Mouse (Mus musculus) kidney, embryonic 14.5 days (tissue): ENCODE results near the gene Tnrc6c. TPM values are rescaled to one million over a fixed set of nuclear protein-coding genes. Genes with fewer than 3 reads are reported as not detected.

Source experiments
- ATAC-seq: fragments of 200-750 bp; cut with Nextera tagmentation; 2 replicates; pipeline ENCODE4 v1.8.0; 2017; ENCODE audit warnings: moderate number of reproducible peaks, mild to moderate bottlenecking, moderate TSS enrichment, moderate library complexity; ENCODE audit not compliant: low FRiP score, low TSS enrichment
- H3K27ac ChIP-seq: fragments of 300-500 bp; sonication (generic); 2 replicates; pipeline ENCODE4 v1.5.1; 2014; ENCODE audit warnings: low read depth, mild to moderate bottlenecking, low read length, moderate library complexity, mixed read lengths
- H3K27me3 ChIP-seq: fragments of 300-500 bp; sonication (generic); 2 replicates; pipeline ENCODE4 v1.6.1; 2014; ENCODE audit warnings: mild to moderate bottlenecking, low read length; ENCODE audit not compliant: control insufficient read depth, insufficient read depth
- H3K36me3 ChIP-seq: fragments of 300-500 bp; sonication (generic); 2 replicates; pipeline ENCODE4 v1.6.1; 2014; ENCODE audit warnings: low read length, mixed read lengths; ENCODE audit not compliant: control insufficient read depth, insufficient read depth
- H3K4me1 ChIP-seq: fragments of 300-500 bp; sonication (generic); 2 replicates; pipeline ENCODE4 v1.6.1; 2014; ENCODE audit warnings: low read length, mixed read lengths; ENCODE audit not compliant: control insufficient read depth, insufficient read depth
- H3K4me2 ChIP-seq: fragments of 300-500 bp; sonication (generic); replicated peaks from 2 replicates; pipeline ENCODE4 v1.6.1; 2014; ENCODE audit warnings: low read depth, mild to moderate bottlenecking, low read length
- H3K4me3 ChIP-seq: fragments of 300-500 bp; sonication (generic); 2 replicates; pipeline ENCODE4 v1.5.1; 2014; ENCODE audit warnings: mild to moderate bottlenecking, low read length
- H3K9ac ChIP-seq: fragments of 300-500 bp; sonication (generic); 2 replicates; pipeline ENCODE4 v1.6.1; 2014; ENCODE audit warnings: low read depth, mild to moderate bottlenecking, low read length, moderate library complexity
- H3K9me3 ChIP-seq: fragments of 300-500 bp; sonication (generic); 2 replicates; pipeline ENCODE4 v1.6.1; 2016; ENCODE audit warnings: low read length; ENCODE audit not compliant: control insufficient read depth
- WGBS: fragments of 180-500 bp; shearing (Covaris S2); extraction: QIAGEN DNeasy Blood & Tissue Kit; methylation state at CpG from one replicate; pipeline ENCODE4 v1.1.7; 2014; 5-methylcytosine and 5-hydroxymethylcytosine counted together
- polyA plus RNA-seq: library from polyadenylated mRNA; unstranded; fragments of >200 nt; fragmentation: Nextera tagmentation; extraction: Ambion mirVana; gene quantifications from 2 replicates; pipeline ENCODE4 v1.2.1, GENCODE M21; 2014

The Tnrc6c gene
- polyA plus RNA-seq, 1 experiment from 2014 or later, result 13.2 TPM

DNA sequence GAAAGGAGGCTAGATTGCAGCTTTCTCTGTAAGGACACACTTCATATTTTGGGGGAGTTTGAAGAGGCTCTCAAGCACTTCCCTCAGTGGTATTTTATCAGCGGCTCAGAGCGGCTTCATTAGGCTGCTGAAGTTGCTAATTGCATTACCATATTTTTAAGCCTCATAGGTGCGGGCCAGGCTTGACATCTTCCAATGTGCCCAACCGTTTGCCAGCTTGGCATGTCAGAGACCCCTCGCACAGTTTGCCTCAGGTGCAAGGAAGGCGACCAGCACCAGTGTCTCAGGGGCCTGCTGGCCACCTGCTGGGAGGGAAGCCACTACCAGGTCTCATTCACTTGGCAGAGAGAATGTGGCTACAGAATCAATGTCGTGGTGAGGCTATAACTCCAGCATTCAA lies 41.2 kb upstream of the Tnrc6c start:
- H3K4me2 ChIP-seq, result no peak overlapping the region
- 62% methylated on average over 7 of the region's 7 CpGs for WGBS
- H3K27me3 ChIP-seq, result peaks cover 28% of the 10 kb centered on the region
- H3K4me1 ChIP-seq, result peaks cover 15% of the 10 kb centered on the region; the same call in 1 of the 2 replicates
- H3K9ac ChIP-seq, result no peak overlapping the region
- no peak for ATAC-seq
- no peaks in the 10 kb centered on the region for H3K9me3 ChIP-seq
- H3K27ac ChIP-seq, result no peak overlapping the region
- no peaks in the 10 kb centered on the region for H3K36me3 ChIP-seq
- H3K4me3 ChIP-seq, result no peak overlapping the region

DNA sequence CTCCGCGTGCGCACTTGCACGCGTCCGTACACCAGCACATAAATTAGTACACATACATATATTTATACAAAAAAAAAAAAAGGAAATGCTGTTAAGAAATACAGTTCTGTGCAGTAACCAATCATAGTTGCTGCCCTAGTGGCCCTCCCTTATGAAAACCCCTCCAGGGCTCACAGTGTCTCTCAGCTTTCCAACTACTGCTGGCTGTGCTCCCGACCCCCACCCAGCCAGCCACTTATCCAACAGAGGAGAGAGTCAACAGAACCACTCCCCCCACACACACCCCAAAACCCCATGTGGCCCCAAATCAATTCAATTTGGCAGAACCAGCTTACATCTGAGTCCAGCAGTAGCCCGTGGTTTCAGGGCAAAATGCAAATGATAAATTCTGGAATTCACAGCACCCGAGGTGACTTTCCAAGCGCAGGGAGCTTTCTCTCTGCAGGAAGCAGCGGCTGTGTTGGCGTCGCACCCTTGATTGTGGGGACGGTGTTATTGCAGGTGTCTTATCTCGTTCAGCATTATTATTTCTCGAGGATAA lies 36.7 kb upstream of the Tnrc6c start:
- peak overlapping the region; percentile 9; the same call in 1 of the 2 replicates for H3K27ac ChIP-seq

DNA sequence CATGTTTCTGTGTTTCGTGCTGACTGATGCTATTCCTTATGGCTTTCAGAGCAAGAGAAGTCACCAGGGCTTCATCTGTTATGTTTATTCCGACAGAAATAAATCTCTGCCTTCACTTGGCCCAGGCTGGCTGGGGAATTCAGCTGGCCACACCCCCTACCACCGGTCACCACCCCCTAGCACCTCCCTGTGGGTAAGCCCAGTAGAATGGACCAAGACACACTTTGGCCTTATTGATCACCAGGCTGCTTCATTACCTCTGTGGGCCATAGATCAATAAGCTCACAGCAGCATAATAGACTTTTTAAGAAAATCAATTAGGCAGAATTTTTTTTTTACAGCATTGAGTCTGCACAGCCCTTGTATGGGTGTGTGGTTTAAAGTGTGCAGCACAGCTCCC lies 35.9 kb upstream of the Tnrc6c start:
- no peak overlapping the region for H3K27ac ChIP-seq
- H3K4me2 ChIP-seq, result no peak overlapping the region
- no peaks in the 10 kb centered on the region for H3K9me3 ChIP-seq
- H3K27me3 ChIP-seq, result peaks cover 25% of the 10 kb centered on the region
- 9% methylated on average over 3 of the region's 3 CpGs for WGBS
- no peaks in the 10 kb centered on the region for H3K36me3 ChIP-seq
- H3K4me3 ChIP-seq, result no peak overlapping the region
- H3K4me1 ChIP-seq, result peaks cover 18% of the 10 kb centered on the region; the same call in 1 of the 2 replicates
- no peak overlapping the region for H3K9ac ChIP-seq
- ATAC-seq, result peak; percentile 45; the same call in 1 of the 2 replicates

More for the DNA sequence above, 36.7 kb upstream of the Tnrc6c start:
- peak; percentile 48; the same call in 1 of the 2 replicates for ATAC-seq
- H3K27me3 ChIP-seq, result peaks cover 25% of the 10 kb centered on the region
- H3K9ac ChIP-seq, result no peak overlapping the region
- peaks cover 18% of the 10 kb centered on the region; the same call in 1 of the 2 replicates for H3K4me1 ChIP-seq
- 15% methylated on average over 16 of the region's 16 CpGs for WGBS
- no peaks in the 10 kb centered on the region for H3K36me3 ChIP-seq
- H3K9me3 ChIP-seq, result no peaks in the 10 kb centered on the region
- peak overlapping the region; percentile 31; the same call in 1 of the 2 replicates for H3K4me2 ChIP-seq
- H3K4me3 ChIP-seq, result no peak overlapping the region

DNA sequence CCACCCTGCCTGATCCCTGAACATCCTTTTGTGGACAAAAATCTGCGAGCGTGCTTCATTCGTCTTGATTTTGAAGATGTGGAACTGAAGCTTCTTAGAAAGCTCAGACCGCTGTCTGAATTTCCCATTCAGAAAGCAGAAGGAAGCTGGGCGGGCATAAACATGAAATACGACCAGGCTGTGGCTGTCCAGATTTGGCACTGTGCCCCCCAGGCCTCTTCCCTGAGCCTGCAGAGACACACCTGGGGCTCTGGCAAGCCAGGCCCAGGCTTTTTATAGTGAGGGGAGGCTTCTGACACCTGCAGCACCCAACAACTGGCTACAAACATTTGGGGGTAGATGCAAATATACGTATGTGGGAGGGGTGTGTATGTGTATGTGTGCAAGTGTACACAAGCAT lies 35.3 kb upstream of the Tnrc6c start:
- Histone ChIP-seq H3K4me1 (peaks cover 18% of the 10 kb centered on the region; the same call in 1 of the 2 replicates), H3K36me3 (no peaks in the 10 kb centered on the region), H3K27ac (no peak overlapping the region), H3K9ac (no peak overlapping the region), H3K27me3 (peaks cover 25% of the 10 kb centered on the region), H3K9me3 (no peaks in the 10 kb centered on the region), H3K4me3 (no peak overlapping the region), H3K4me2 (no peak overlapping the region)
- 48% methylated on average over 7 of the region's 7 CpGs for WGBS
- no peak for ATAC-seq

DNA sequence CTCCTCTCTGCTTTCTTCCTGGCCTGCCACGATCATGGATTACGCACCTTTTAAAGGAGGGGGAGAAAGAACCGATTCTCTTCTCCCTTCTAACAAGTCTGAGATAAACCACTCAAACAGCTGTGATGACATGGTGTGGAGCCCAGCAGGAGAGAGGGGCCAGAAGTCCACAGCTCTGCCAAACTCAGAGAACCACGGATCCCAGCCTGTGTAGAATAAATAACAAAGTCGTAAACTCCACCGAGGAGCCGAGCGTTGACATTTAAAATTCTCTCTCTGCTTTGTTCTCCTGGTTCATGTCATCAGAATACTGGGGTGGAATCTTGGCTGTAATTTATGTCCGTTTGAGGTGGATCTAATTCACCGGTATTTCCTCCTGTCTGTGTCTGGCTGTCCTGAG lies 34.5 kb upstream of the Tnrc6c start:
- 22% methylated on average over 10 of the region's 10 CpGs for WGBS
- H3K4me3 ChIP-seq, result no peak overlapping the region
- ATAC-seq, result no peak
- no peaks in the 10 kb centered on the region for H3K36me3 ChIP-seq
- H3K27me3 ChIP-seq, result peaks cover 25% of the 10 kb centered on the region
- H3K27ac ChIP-seq, result no peak overlapping the region
- H3K4me1 ChIP-seq, result peaks cover 18% of the 10 kb centered on the region; the same call in 1 of the 2 replicates
- no peak overlapping the region for H3K9ac ChIP-seq
- H3K9me3 ChIP-seq, result no peaks in the 10 kb centered on the region
- H3K4me2 ChIP-seq, result no peak overlapping the region

DNA sequence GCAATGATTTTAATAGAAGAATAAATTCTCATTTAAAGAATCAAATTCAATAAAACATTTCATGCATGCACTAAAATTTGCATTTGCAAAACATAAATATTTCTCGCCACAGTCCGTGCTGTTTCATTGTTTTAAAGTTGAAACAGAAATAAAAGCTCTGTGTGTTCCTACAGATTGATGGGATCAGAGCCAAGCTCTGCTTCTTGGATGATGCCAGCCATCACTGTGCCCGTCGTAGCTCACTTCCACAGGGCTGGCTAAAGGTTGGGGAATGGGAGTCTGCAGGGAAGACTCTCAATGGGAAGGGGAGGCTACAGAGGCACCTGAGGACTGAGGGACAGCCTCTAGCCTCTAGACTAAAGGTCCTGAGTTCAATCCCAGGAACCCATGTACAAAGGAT lies 28.9 kb upstream of the Tnrc6c start:
- ATAC-seq, result no peak
- H3K4me2 ChIP-seq, result no peak overlapping the region
- peaks cover 23% of the 10 kb centered on the region for H3K27me3 ChIP-seq
- no peak overlapping the region for H3K9ac ChIP-seq
- H3K4me1 ChIP-seq, result no peaks in the 10 kb centered on the region; the same call in 1 of the 2 replicates
- H3K36me3 ChIP-seq, result no peaks in the 10 kb centered on the region
- no peak overlapping the region for H3K27ac ChIP-seq
- no peak overlapping the region for H3K4me3 ChIP-seq
- no peaks in the 10 kb centered on the region for H3K9me3 ChIP-seq
- 85% methylated on average over 4 of the region's 4 CpGs for WGBS

DNA sequence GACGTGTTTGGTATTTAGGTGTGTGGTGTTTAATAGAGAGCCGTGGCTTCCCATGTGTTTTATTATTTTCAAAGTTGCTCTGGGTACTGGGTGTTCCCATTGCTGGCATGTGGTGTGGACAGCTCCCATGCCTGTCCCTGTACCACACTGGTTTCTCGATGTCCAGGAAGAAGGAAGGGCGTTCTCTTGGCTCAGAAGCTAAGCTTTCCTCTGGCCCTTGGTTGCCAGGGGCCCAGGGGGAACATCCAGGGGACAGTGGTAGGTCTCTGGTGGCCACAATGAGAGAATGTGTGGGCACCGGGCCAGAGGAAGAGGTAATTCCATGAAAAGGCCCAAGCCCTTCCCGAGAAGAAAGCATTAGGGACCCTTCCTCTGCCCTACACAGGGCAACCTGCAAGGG lies 27.5 kb upstream of the Tnrc6c start:
- ATAC-seq, result no peak
- no peak overlapping the region for H3K4me2 ChIP-seq
- peaks cover 23% of the 10 kb centered on the region for H3K27me3 ChIP-seq
- WGBS, result 61% methylated on average over 6 of the region's 6 CpGs
- no peaks in the 10 kb centered on the region for H3K9me3 ChIP-seq
- H3K36me3 ChIP-seq, result no peaks in the 10 kb centered on the region
- no peak overlapping the region for H3K9ac ChIP-seq
- no peak overlapping the region for H3K4me3 ChIP-seq
- H3K4me1 ChIP-seq, result no peaks in the 10 kb centered on the region
- H3K27ac ChIP-seq, result no peak overlapping the region

DNA sequence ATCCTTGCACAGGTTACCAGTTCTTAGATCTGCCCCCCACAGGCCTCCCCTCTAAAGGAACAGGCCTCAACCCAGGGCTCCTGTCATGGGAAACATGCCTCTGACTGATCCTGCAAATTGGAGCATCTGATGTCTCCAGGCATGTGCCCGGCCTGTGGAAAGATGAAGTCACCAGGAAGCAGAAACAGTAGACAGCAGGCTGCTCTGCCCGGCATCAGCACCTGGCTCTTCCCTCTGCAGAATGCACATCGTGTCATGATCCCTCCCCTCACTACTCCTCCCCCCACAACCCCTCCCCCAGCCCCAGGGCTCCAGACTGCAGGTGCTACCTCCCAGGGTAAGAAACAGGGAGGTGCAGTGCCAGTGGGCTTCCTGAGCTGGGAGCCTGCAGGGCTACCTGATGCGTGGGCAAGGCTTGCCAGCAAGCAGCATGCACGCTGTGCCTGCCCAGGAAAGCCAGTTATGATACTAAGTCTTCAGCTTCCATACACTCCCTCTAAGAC lies 27.0 kb upstream of the Tnrc6c start:
- Histone ChIP-seq H3K4me1 (no peaks in the 10 kb centered on the region), H3K36me3 (no peaks in the 10 kb centered on the region), H3K27me3 (peaks cover 23% of the 10 kb centered on the region), H3K4me2 (no peak overlapping the region), H3K9ac (no peak overlapping the region), H3K9me3 (no peaks in the 10 kb centered on the region), H3K27ac (no peak overlapping the region), H3K4me3 (no peak overlapping the region)
- 17% methylated on average over 5 of the region's 5 CpGs for WGBS
- ATAC-seq, result no peak

DNA sequence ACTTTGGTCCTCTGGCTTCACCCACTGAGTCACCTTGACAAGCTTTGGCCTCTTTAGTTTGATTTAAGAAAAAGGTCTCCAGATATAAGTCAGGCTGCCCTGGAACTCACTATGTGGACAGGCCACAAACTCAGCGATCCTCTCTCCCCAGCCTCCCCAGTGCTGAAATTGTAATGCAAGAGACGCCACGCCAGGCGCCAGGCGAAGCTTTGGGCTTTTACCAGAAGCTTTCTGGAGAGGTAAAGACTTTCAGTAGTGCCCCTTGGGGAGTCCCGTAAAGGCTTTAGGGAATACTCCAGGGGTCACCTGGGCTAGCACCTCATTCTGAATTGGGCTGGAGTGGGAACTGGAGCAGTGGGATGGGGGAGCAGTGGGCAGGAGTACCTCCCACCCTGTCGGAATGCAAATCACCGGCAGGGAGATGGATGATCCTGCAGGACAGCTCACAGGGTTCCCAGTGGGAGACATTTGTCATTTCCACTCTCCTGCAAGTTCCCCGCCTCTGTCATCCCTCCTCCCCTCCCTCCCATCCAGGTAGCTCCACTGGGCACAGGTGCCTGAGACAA lies 26.3 kb upstream of the Tnrc6c start:
- Histone ChIP-seq H3K9ac (no peak overlapping the region), H3K4me2 (no peak overlapping the region; the same call in 1 of the 2 replicates), H3K36me3 (no peaks in the 10 kb centered on the region), H3K4me1 (no peaks in the 10 kb centered on the region), H3K4me3 (no peak overlapping the region), H3K27me3 (peaks cover 23% of the 10 kb centered on the region), H3K27ac (no peak overlapping the region), H3K9me3 (no peaks in the 10 kb centered on the region)
- ATAC-seq, result no peak
- WGBS, result 11% methylated on average over 9 of the region's 9 CpGs
